Mouse (Mus musculus): Measurements from ENCODE around the gene Naa35. TPM values are rescaled to one million over a fixed set of nuclear protein-coding genes. Genes with fewer than 3 reads are reported as not detected.

Naa35 gene
- polyA plus RNA-seq, 1 experiment from 2014 or later, result 22.9 TPM

DNA sequence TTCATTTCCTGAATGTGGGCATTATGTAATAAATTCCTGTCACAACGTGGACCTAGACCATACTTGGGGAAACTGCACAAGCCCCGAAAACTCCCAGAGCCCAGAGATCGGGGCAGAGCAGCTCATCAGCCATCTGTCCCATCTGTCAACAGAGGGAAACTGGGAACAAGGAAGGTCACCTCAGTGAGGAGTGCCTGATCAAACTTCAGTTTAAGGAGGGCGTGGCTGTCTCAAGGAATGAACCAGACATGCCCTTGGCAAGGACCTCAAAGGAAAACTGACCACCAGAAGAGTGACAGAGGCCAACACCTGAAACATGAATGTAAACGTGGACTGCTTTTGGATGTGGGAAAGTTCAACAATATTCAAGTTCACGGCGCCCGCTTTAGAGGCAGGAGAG, 76.3 kb downstream of the Naa35 start:
- no peak overlapping the region for H3K9ac ChIP-seq (replicated peaks)
- WGBS (ENCODE audit: insufficient replicate concordance), result 88% methylated on average over 8 of the region's 8 CpGs
- H3K4me1 ChIP-seq (ENCODE audit: insufficient read depth), result peaks cover 7% of the 10 kb centered on the region
- peaks cover 31% of the 10 kb centered on the region for H3K36me3 ChIP-seq (replicated peaks; ENCODE audit: insufficient read depth, low read length)
- ATAC-seq (no peak), DNase-seq (no peak)
- no peak overlapping the region for H3K27ac ChIP-seq (ENCODE audit: low read depth)
- no peaks in the 10 kb centered on the region for H3K9me3 ChIP-seq (ENCODE audit: low read length)
- no peak overlapping the region for H3K4me3 ChIP-seq (ENCODE audit: low read depth, low read length)
- H3K27me3 ChIP-seq (ENCODE audit: insufficient read depth, low read length), result no peaks in the 10 kb centered on the region
- TF ChIP-seq EP300 (IDR thresholded peaks at IDR 0.05; ENCODE audit: low read depth), result no peak
- TF ChIP-seq CTCF (IDR thresholded peaks at IDR 0.05; ENCODE audit: low read depth), result no peak
- H3K4me2 ChIP-seq (ENCODE audit: low read depth, low read length), result no peak overlapping the region

DNA sequence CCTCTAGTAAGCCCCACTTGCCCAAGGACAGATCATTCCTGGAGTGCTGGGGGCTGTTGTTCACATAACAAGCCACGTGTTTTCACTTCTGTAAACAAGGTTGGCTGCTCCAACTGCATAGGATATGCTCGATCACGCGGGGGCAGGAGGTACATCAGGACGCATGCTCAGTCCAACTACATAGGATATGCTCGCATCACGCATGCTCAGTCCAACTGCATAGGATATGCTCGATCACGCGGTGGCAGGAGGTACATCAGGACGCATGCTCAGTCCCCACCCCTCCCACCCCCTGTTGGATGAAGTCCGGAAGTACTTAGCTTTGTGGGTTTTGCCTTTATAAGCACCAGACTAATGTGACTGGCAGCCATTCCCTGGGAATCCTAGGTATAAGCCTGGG, 76.9 kb downstream of the Naa35 start:
- DNase-seq (no peak), ATAC-seq (no peak)
- H3K4me1 ChIP-seq (ENCODE audit: insufficient read depth), result 0 out of 2 replicates have a peak, but pooled peaks cover 3% of the 10 kb centered on the region
- no peak overlapping the region for H3K27ac ChIP-seq (ENCODE audit: low read depth)
- H3K36me3 ChIP-seq (replicated peaks; ENCODE audit: insufficient read depth, low read length), result peaks cover 31% of the 10 kb centered on the region
- H3K9ac ChIP-seq (replicated peaks), result no peak overlapping the region
- no peaks in the 10 kb centered on the region for H3K27me3 ChIP-seq (ENCODE audit: insufficient read depth, low read length)
- no peak overlapping the region for H3K4me2 ChIP-seq (ENCODE audit: low read depth, low read length)
- 94% methylated on average over 12 of the region's 12 CpGs for WGBS (ENCODE audit: insufficient replicate concordance)
- H3K4me3 ChIP-seq (ENCODE audit: low read depth, low read length), result no peak overlapping the region
- H3K9me3 ChIP-seq (ENCODE audit: low read length), result no peaks in the 10 kb centered on the region
- TF ChIP-seq CTCF (IDR thresholded peaks at IDR 0.05; ENCODE audit: low read depth) (no peak), EP300 (IDR thresholded peaks at IDR 0.05; ENCODE audit: low read depth) (no peak)

DNA sequence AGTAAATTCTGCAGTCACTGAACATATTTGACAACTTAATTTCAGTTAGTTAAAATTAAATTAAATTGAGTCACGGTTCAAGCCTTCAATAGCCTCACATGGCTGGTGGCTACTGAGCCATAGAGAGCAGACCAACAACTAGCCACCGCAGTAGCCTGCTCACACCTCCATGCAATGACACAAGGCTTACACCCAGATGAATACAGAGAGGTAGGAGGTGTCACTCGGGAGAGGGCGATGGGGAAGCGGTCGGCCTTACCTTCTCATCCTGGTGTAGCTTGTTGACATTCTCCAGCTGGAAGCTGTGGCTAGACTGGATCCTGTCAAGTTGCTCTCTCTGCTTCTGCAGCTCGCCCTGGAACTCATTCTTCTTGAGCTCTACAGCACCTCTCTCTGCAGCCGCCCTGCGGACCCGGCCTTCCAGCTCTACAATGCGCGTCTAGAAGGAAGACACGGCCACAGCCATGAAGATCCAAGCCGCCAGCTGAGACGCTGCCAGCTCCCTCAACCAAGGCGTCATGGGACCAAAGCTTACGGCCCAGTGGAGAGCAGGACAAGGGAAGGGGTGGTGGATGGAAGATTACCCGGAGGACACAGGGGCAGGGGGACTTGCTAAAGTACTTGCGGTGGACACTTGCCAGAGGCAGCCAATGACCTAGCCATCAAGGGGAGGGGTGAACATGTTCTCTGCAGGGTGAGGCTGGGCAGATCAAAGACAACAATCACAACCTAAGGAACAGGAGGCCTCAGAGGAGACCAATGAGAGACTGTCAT, 79.1 kb downstream of the Naa35 start:
- Histone ChIP-seq H3K9me3 (ENCODE audit: low read length) (no peaks in the 10 kb centered on the region), H3K27ac (ENCODE audit: low read depth) (no peak overlapping the region), H3K4me1 (ENCODE audit: insufficient read depth) (peaks cover 20% of the 10 kb centered on the region), H3K9ac (replicated peaks) (no peak overlapping the region), H3K36me3 (replicated peaks; ENCODE audit: insufficient read depth, low read length) (peaks cover 31% of the 10 kb centered on the region), H3K4me3 (ENCODE audit: low read depth, low read length) (no peak overlapping the region), H3K27me3 (ENCODE audit: insufficient read depth, low read length) (no peaks in the 10 kb centered on the region), H3K4me2 (ENCODE audit: low read depth, low read length) (no peak overlapping the region)
- DNase-seq (no peak), ATAC-seq (no peak)
- WGBS (ENCODE audit: insufficient replicate concordance), result 93% methylated on average over 19 of the region's 19 CpGs
- TF ChIP-seq CTCF (IDR thresholded peaks at IDR 0.05; ENCODE audit: low read depth) (no peak), EP300 (IDR thresholded peaks at IDR 0.05; ENCODE audit: low read depth) (no peak)

DNA sequence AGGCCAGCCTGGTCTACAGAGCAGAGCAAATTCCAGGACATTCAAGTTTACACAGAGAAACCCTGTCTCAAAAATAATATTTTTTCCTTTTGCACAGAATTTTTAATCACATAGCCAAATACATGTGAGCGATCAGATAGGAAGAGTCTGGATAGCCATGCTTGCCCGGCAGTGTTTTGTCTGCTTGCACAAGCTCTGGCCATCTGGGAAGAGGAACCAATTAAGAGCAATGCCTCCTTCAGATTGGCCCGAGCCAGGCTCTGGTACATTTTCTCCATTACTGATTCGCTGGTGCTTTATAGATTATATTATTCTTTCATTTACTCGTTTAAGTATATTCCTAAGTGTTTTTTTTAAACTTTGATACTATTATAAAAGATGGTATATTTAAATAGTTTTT, 82.7 kb downstream of the Naa35 start:
- H3K27ac ChIP-seq (ENCODE audit: low read depth), result no peak overlapping the region

DNA sequence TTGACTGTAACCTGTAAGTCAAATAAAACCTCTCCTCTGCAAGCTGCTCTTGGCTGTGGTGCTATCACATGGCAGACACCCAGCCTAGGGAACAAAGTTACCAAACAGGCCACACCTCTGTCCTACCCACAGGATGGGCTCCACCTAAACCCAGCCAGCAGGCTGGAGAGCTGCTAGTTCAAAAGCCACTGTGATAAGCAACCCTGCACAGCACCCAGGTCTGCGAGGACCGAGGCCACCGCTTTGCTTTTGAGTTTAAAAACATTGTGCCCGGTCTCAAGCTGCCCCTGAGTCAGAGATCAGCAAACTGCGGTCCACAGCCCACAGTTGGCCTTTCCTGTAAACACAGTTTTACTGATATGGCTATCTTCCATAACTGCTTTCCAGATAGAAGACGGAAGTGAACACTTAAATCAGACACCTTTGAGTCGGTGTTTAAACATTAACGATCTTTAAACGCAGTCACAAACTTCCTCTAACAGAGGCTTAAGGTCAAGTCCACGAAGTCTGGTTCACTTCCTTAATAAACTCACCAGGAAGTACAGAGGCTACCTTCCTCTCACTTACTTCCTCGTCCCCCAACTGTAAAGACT, 83.5 kb downstream of the Naa35 start:
- Histone ChIP-seq H3K9ac (replicated peaks) (peak overlapping the region; percentile 41), H3K27me3 (ENCODE audit: insufficient read depth, low read length) (no peaks in the 10 kb centered on the region), H3K4me2 (ENCODE audit: low read depth, low read length) (peak overlapping the region; percentile 56), H3K9me3 (ENCODE audit: low read length) (no peaks in the 10 kb centered on the region), H3K4me1 (ENCODE audit: insufficient read depth) (peaks cover 36% of the 10 kb centered on the region), H3K36me3 (replicated peaks; ENCODE audit: insufficient read depth, low read length) (peaks cover 16% of the 10 kb centered on the region), H3K27ac (ENCODE audit: low read depth) (peak overlapping the region; percentile 80), H3K4me3 (ENCODE audit: low read depth, low read length) (peak overlapping the region; percentile 10; the same call in 1 of the 2 replicates)
- DNase-seq, result peak; percentile 68
- 5% methylated on average over 11 of the region's 11 CpGs for WGBS (ENCODE audit: insufficient replicate concordance)
- TF ChIP-seq EP300 (IDR thresholded peaks at IDR 0.05; ENCODE audit: low read depth), result peak; percentile 70
- no peak for TF ChIP-seq CTCF (IDR thresholded peaks at IDR 0.05; ENCODE audit: low read depth)
- ATAC-seq, result peak; percentile 93

More for the DNA sequence above, 82.7 kb downstream of the Naa35 start:
- Histone ChIP-seq H3K36me3 (replicated peaks; ENCODE audit: insufficient read depth, low read length) (peaks cover 22% of the 10 kb centered on the region), H3K9ac (replicated peaks) (no peak overlapping the region), H3K4me2 (ENCODE audit: low read depth, low read length) (no peak overlapping the region), H3K4me3 (ENCODE audit: low read depth, low read length) (no peak overlapping the region), H3K9me3 (ENCODE audit: low read length) (no peaks in the 10 kb centered on the region), H3K27me3 (ENCODE audit: insufficient read depth, low read length) (no peaks in the 10 kb centered on the region), H3K4me1 (ENCODE audit: insufficient read depth) (peaks cover 30% of the 10 kb centered on the region)
- no peak for TF ChIP-seq EP300 (IDR thresholded peaks at IDR 0.05; ENCODE audit: low read depth)
- no peak for TF ChIP-seq CTCF (IDR thresholded peaks at IDR 0.05; ENCODE audit: low read depth)
- 71% methylated on average over 5 of the region's 5 CpGs for WGBS (ENCODE audit: insufficient replicate concordance)
- no peak for ATAC-seq
- no peak for DNase-seq

DNA sequence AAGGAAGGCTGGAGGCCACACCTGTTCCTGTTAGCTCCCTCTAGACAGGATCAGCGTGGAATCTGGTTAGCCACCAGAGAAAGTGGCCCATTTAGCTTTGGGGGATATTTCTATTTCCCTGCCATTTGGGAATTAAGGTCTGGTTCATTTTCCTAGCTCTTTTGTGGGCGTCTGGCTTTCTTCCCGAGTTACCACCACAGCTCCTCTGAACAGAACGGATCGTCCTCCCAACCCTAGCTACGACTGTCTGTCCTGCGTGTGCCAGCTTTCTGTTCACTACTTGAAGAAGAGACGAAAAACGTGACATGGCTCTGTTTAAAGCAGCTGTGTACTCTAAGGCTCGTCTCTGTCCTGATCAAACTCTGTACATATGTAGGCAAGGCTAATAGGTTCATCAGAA, 84.9 kb downstream of the Naa35 start:
- H3K4me3 ChIP-seq (ENCODE audit: low read depth, low read length), result no peak overlapping the region
- no peaks in the 10 kb centered on the region for H3K9me3 ChIP-seq (ENCODE audit: low read length)
- peak overlapping the region; percentile 32; the same call in 1 of the 2 replicates for H3K27ac ChIP-seq (ENCODE audit: low read depth)
- TF ChIP-seq EP300 (IDR thresholded peaks at IDR 0.05; ENCODE audit: low read depth) (no peak), CTCF (IDR thresholded peaks at IDR 0.05; ENCODE audit: low read depth) (no peak)
- no peak for ATAC-seq
- H3K4me1 ChIP-seq (ENCODE audit: insufficient read depth), result peaks cover 46% of the 10 kb centered on the region
- H3K27me3 ChIP-seq (ENCODE audit: insufficient read depth, low read length), result no peaks in the 10 kb centered on the region
- no peak overlapping the region for H3K9ac ChIP-seq (replicated peaks)
- peaks cover 6% of the 10 kb centered on the region for H3K36me3 ChIP-seq (replicated peaks; ENCODE audit: insufficient read depth, low read length)
- H3K4me2 ChIP-seq (ENCODE audit: low read depth, low read length), result no peak overlapping the region
- no peak for DNase-seq
- WGBS (ENCODE audit: insufficient replicate concordance), result 87% methylated on average over 10 of the region's 10 CpGs

All from liver, postnatal 0 days (tissue).